Mouse (Mus musculus) midbrain, postnatal 0 days (tissue): ENCODE results near the gene Emc6. TPM values are rescaled to one million over a fixed set of nuclear protein-coding genes. Genes with fewer than 3 reads are reported as not detected.

Experiments
- ATAC-seq: fragments of 200-750 bp; cut with Nextera tagmentation; 2 replicates; pipeline ENCODE4 v1.8.0; 2017; ENCODE audit warnings: moderate number of reproducible peaks, mild to moderate bottlenecking, moderate TSS enrichment, moderate library complexity; ENCODE audit not compliant: low FRiP score
- DNase-seq: peaks from one replicate; pipeline ENCODE4 v3.0.0-alpha.2; 2015; ENCODE audit warnings: low spot score
- H3K27ac ChIP-seq: fragments of 300-500 bp; sonication (generic); 2 replicates; pipeline ENCODE4 v1.5.1; 2014; ENCODE audit warnings: low read depth, mild to moderate bottlenecking, low read length, mixed read lengths
- H3K27me3 ChIP-seq: fragments of 300-500 bp; sonication (generic); 2 replicates; pipeline ENCODE4 v1.6.1; 2014; ENCODE audit warnings: low read length, control low read depth, mixed read lengths; ENCODE audit not compliant: insufficient read depth
- H3K36me3 ChIP-seq: fragments of 300-500 bp; sonication (generic); 2 replicates; pipeline ENCODE4 v1.6.1; 2014; ENCODE audit warnings: low read length, control low read depth, mixed read lengths; ENCODE audit not compliant: insufficient read depth
- H3K4me1 ChIP-seq: fragments of 300-500 bp; sonication (generic); 2 replicates; pipeline ENCODE4 v1.6.1; 2014; ENCODE audit warnings: mild to moderate bottlenecking, control low read depth, antibody characterized with exemption, low read length, mixed read lengths; ENCODE audit not compliant: insufficient read depth
- H3K4me2 ChIP-seq: fragments of 300-500 bp; sonication (generic); 2 replicates; pipeline ENCODE4 v1.6.1; 2014; ENCODE audit warnings: low read depth, mild to moderate bottlenecking, low read length, mixed read lengths; ENCODE audit not compliant: poor library complexity, severe bottlenecking
- H3K4me3 ChIP-seq: fragments of 300-500 bp; sonication (generic); 2 replicates; pipeline ENCODE4 v1.5.1; 2014; ENCODE audit warnings: low read depth, mild to moderate bottlenecking, low read length, moderate library complexity
- H3K9ac ChIP-seq: fragments of 300-500 bp; sonication (generic); replicated peaks from 2 replicates; pipeline ENCODE4 v1.6.1; 2014; ENCODE audit warnings: mild to moderate bottlenecking, low read length, moderate library complexity, mixed read lengths; ENCODE audit not compliant: poor library complexity, severe bottlenecking
- H3K9me3 ChIP-seq: fragments of 300-500 bp; sonication (generic); 2 replicates; pipeline ENCODE4 v1.6.1; 2016; ENCODE audit warnings: low read length, control low read depth
- CTCF ChIP-seq: IDR thresholded peaks from 2 replicates; pipeline ENCODE4 v1.5.1; 2016; ENCODE audit warnings: antibody characterized with exemption, mild to moderate bottlenecking
- WGBS: fragments of 180-500 bp; shearing (Covaris S2); extraction: QIAGEN DNeasy Blood & Tissue Kit; methylation state at CpG from one replicate; pipeline ENCODE4 v1.1.7; 2014; 5-methylcytosine and 5-hydroxymethylcytosine counted together
- polyA plus RNA-seq: library from polyadenylated mRNA; unstranded; fragments of >200 nt; fragmentation: Nextera tagmentation; extraction: Ambion mirVana; gene quantifications from 2 replicates; pipeline ENCODE4 v1.2.1, GENCODE M21; 2015
- total RNA-seq: library from RNA; depleted of rRNA; stranded (reverse); fragments of >200 nt; gene quantifications from 2 replicates; pipeline ENCODE4 v1.2.3, GENCODE M21; 2014

The Emc6 gene
- total and polyA plus RNA-seq, 2 experiments from 2014 or later: 141 to 182 TPM

- no peak for TF ChIP-seq CTCF
- no peak for ATAC-seq
Measured at GRCm38 (mm10) chr11:73213956-73214355, 37.1 kb upstream of the Emc6 start.

DNA sequence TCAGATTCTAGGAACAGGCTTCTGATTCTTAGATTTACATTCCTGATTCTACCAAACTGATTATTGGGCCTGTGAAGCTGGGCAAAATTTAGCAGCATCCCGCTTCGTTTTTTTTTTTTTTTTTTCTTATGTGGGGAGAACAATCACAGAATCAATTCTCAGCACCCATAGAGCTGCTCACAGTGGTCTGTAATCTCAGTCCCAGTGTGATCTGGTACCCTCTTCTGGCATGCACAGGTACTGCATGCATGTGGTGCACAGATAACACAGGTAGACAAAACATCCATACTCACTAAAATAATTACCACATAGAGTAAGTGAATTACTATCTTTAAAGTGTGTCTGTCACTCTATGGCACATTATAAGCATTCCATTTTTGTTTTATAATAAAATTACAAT, 30.8 kb upstream of the Emc6 start:
- Histone ChIP-seq H3K27me3 (no peaks in the 10 kb centered on the region), H3K9ac (no peak overlapping the region), H3K4me2 (no peak overlapping the region), H3K9me3 (no peaks in the 10 kb centered on the region), H3K27ac (no peak overlapping the region), H3K4me1 (no peaks in the 10 kb centered on the region), H3K4me3 (no peak overlapping the region), H3K36me3 (no peaks in the 10 kb centered on the region)
- peak; percentile 41 for TF ChIP-seq CTCF
- ATAC-seq (no peak), DNase-seq (no peak)
- 76% methylated on average over 2 of the region's 2 CpGs for WGBS

More at GRCm38 (mm10) chr11:73213956-73214355, 37.1 kb upstream of the Emc6 start:
- DNase-seq: no peak
- 63% methylated on average over 3 of the region's 3 CpGs for WGBS
- no peaks in the 10 kb centered on the region for H3K4me1 ChIP-seq
- H3K27me3 ChIP-seq: no peaks in the 10 kb centered on the region
- H3K4me3 ChIP-seq: no peak overlapping the region
- H3K36me3 ChIP-seq: no peaks in the 10 kb centered on the region
- H3K9ac ChIP-seq: no peak overlapping the region
- H3K4me2 ChIP-seq: no peak overlapping the region
- H3K27ac ChIP-seq: no peak overlapping the region
- no peaks in the 10 kb centered on the region for H3K9me3 ChIP-seq

GRCm38 (mm10) chr11:73205194-73205593, 28.4 kb upstream of the Emc6 start:
- Histone ChIP-seq H3K4me1 (no peaks in the 10 kb centered on the region), H3K27me3 (no peaks in the 10 kb centered on the region), H3K36me3 (no peaks in the 10 kb centered on the region), H3K4me2 (no peak overlapping the region), H3K27ac (no peak overlapping the region), H3K9ac (no peak overlapping the region), H3K9me3 (no peaks in the 10 kb centered on the region), H3K4me3 (no peak overlapping the region)
- DNase-seq: no peak
- WGBS: 85% methylated on average over 7 of the region's 7 CpGs
- ATAC-seq: no peak
- TF ChIP-seq CTCF: no peak

DNA sequence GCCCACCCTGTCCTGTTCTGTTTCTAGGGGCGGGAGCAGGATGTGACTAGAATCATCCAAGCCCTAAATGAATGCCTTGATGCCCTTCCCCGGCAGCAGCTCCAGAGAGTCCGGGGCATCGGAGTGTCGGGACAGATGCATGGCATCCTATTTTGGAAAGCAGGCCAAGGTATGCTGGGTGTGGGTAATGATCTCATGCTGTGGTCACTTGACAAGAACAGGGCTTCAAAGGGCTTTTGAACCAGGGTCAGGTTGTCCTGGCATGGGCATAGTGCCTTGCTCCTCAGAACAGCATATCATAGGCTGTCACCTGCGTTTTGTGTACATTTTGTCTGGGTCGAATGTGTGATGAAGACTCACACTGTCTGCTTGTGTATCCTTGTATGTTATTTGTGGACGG, 27.1 kb upstream of the Emc6 start:
- Histone ChIP-seq H3K4me2 (no peak overlapping the region), H3K27ac (no peak overlapping the region), H3K27me3 (no peaks in the 10 kb centered on the region), H3K9ac (no peak overlapping the region), H3K9me3 (no peaks in the 10 kb centered on the region), H3K4me3 (no peak overlapping the region), H3K36me3 (no peaks in the 10 kb centered on the region), H3K4me1 (no peaks in the 10 kb centered on the region)
- TF ChIP-seq CTCF: no peak
- WGBS: 86% methylated on average over 8 of the region's 8 CpGs
- ATAC-seq: no peak
- DNase-seq: no peak

- H3K4me1 ChIP-seq: peaks cover 8% of the 10 kb centered on the region; the same call in 1 of the 2 replicates
- no peaks in the 10 kb centered on the region for H3K27me3 ChIP-seq
- no peak overlapping the region for H3K4me2 ChIP-seq
- no peak overlapping the region for H3K9ac ChIP-seq
- peak; percentile 47 for TF ChIP-seq CTCF
- 28% methylated on average over 4 of the region's 4 CpGs for WGBS
- no peak for DNase-seq
- no peaks in the 10 kb centered on the region for H3K36me3 ChIP-seq
- H3K9me3 ChIP-seq: no peaks in the 10 kb centered on the region
- no peak overlapping the region for H3K27ac ChIP-seq
- ATAC-seq: no peak
- H3K4me3 ChIP-seq: no peak overlapping the region
Measured at GRCm38 (mm10) chr11:73201597-73201996, 24.8 kb upstream of the Emc6 start.

GRCm38 (mm10) chr11:73201021-73201420, 24.2 kb upstream of the Emc6 start:
- Histone ChIP-seq H3K9me3 (no peaks in the 10 kb centered on the region), H3K9ac (no peak overlapping the region), H3K4me3 (no peak overlapping the region), H3K4me2 (no peak overlapping the region), H3K4me1 (peaks cover 10% of the 10 kb centered on the region; the same call in 1 of the 2 replicates), H3K36me3 (peaks cover 1% of the 10 kb centered on the region; the same call in 1 of the 2 replicates), H3K27ac (no peak overlapping the region), H3K27me3 (no peaks in the 10 kb centered on the region)
- 76% methylated on average over 2 of the region's 2 CpGs for WGBS
- ATAC-seq: no peak
- no peak for TF ChIP-seq CTCF
- no peak for DNase-seq
